Mouse (Mus musculus) forelimb bud, embryonic 11.5 days (tissue): ENCODE results near the gene Lbx2.

Source experiments
- DNase-seq: peaks from one replicate; pipeline ENCODE4 v3.0.0-alpha.2; 2012; ENCODE audit warnings: low read depth, low spot score

Lbx2 gene

GRCm38 (mm10) chr6:83070311-83071219 is 15.6 kb upstream of the Lbx2 start:
- no peak for DNase-seq

GRCm38 (mm10) chr6:83071220-83071619 is 14.9 kb upstream of the Lbx2 start:
- no peak for DNase-seq

- no peak for DNase-seq
Measured at GRCm38 (mm10) chr6:83074979-83075378, 11.2 kb upstream of the Lbx2 start.

GRCm38 (mm10) chr6:83077630-83078323 is 8.4 kb upstream of the Lbx2 start, which contains the start of gene Pcgf1:
Pcgf1 (plus strand) TSS chr6:83077869.
- DNase-seq = no peak

- peak; percentile 98 for DNase-seq
Measured at GRCm38 (mm10) chr6:83078324-83078858, 7.8 kb upstream of the Lbx2 start.

- DNase-seq = no peak
Measured at GRCm38 (mm10) chr6:83080210-83080609, 6.0 kb upstream of the Lbx2 start.

GRCm38 (mm10) chr6:83083497-83083896 is 2.7 kb upstream of the Lbx2 start:
- DNase-seq = no peak

- no peak for DNase-seq
Measured at GRCm38 (mm10) chr6:83084477-83084876, 1.7 kb upstream of the Lbx2 start.

GRCm38 (mm10) chr6:83087205-83087925 is 1.2 kb downstream of the Lbx2 start:
- DNase-seq = no peak

- DNase-seq = no peak
Measured at GRCm38 (mm10) chr6:83087926-83088260, 1.7 kb downstream of the Lbx2 start.

- DNase-seq = no peak
Measured at GRCm38 (mm10) chr6:83092416-83093127, 6.4 kb downstream of the Lbx2 start.

- DNase-seq = no peak
Measured at GRCm38 (mm10) chr6:83095968-83096367, 9.8 kb downstream of the Lbx2 start.

- DNase-seq = no peak
Measured at GRCm38 (mm10) chr6:83098411-83098810, 12.2 kb downstream of the Lbx2 start.

- DNase-seq = peak; percentile 79
Measured at GRCm38 (mm10) chr6:83101316-83101687, 15.1 kb downstream of the Lbx2 start, which contains the start of the genes Ccdc142 and Gm42688. Ccdc142 (plus strand) TSS chr6:83101601. Gm42688 (plus strand) TSS chr6:83101617.

- no peak for DNase-seq
Measured at GRCm38 (mm10) chr6:83101688-83102556, 15.8 kb downstream of the Lbx2 start.

GRCm38 (mm10) chr6:83103130-83103650 is 17.0 kb downstream of the Lbx2 start:
- no peak for DNase-seq

- DNase-seq = no peak
Measured at GRCm38 (mm10) chr6:83104158-83104557, 18.0 kb downstream of the Lbx2 start.

- DNase-seq = peak; percentile 81
Measured at GRCm38 (mm10) chr6:83107566-83108400, 21.6 kb downstream of the Lbx2 start.
